Mouse (Mus musculus): ENCODE data around the gene Mboat7. TPM values are rescaled to one million over a fixed set of nuclear protein-coding genes. Genes with fewer than 3 reads are reported as not detected.

Mboat7 gene
- total and polyA plus RNA-seq, 3 experiments: 18.4 to 41.2 (median 21.7) TPM

- Histone ChIP-seq H3K36me3 (replicated peaks in 1 of 2; ENCODE audit: control insufficient read depth in 1 of 2, insufficient read depth in 1 of 2, low read length in 1 of 2) (peaks cover 25 to 44% of the 10 kb centered on the region in 2 experiments), H3K4me2 (ENCODE audit: insufficient read depth, low read depth, poor library complexity, severe bottlenecking) (peak overlapping the region; percentile 91), H3K79me2 (replicated peaks; ENCODE audit: control insufficient read depth, extremely low read depth, insufficient read depth, poor library complexity, severe bottlenecking) (peaks cover 13% of the 10 kb centered on the region; the same call in 1 of the 2 replicates), H3K4me1 (ENCODE audit: control insufficient read depth in 1 of 2, insufficient read depth in 2 of 2) (peaks cover 0 to 25% of the 10 kb centered on the region in 2 experiments; a peak in 2 of 4 replicates), H3K4me3 (replicated peaks in 1 of 3; ENCODE audit: low read depth in 2 of 3, low read length in 2 of 3, poor library complexity in 1 of 3) (peak overlapping the region; percentile 79 to 96 (median 93)), H3K9me3 (replicated peaks; ENCODE audit: low read length) (no peaks in the 10 kb centered on the region), H3K27ac (ENCODE audit: insufficient read depth, low read depth) (no peak overlapping the region), H3K9ac (ENCODE audit: insufficient read depth, low read depth) (peak overlapping the region; percentile 80), H3K27me3 (replicated peaks) (no peaks in the 10 kb centered on the region)
- no peak for TF ChIP-seq IRF4 (IDR thresholded peaks at IDR 0.05; ENCODE audit: low read depth, low read length)
- no peak for TF ChIP-seq HCFC1 (IDR thresholded peaks at IDR 0.05; ENCODE audit: low read depth, low read length)
- no peak for TF ChIP-seq RAD21 (IDR thresholded peaks at IDR 0.05; ENCODE audit: low read depth, low read length)
- no peak for TF ChIP-seq USF2 (conservative IDR thresholded peaks at IDR 0.05; ENCODE audit: low read depth, low read length)
- TF ChIP-seq ETS1 (conservative IDR thresholded peaks at IDR 0.05; ENCODE audit: low read depth, low read length): no peak
- TF ChIP-seq E2F4 (IDR thresholded peaks at IDR 0.05; ENCODE audit: insufficient replicate concordance, low read depth, low read length): no peak
- TF ChIP-seq POLR2A (IDR thresholded peaks at IDR 0.05; ENCODE audit: low read depth, low read length): no peak
- no peak for TF ChIP-seq TCF12 (IDR thresholded peaks at IDR 0.05; ENCODE audit: low read depth, low read length)
- no peak for TF ChIP-seq TBP (conservative IDR thresholded peaks at IDR 0.05; ENCODE audit: low read depth, low read length)
- no peak for TF ChIP-seq CTCF (conservative IDR thresholded peaks at IDR 0.05 in 1 of 2, IDR thresholded peaks at IDR 0.05 in 1 of 2; ENCODE audit: low read depth in 2 of 2, low read length in 2 of 2)
- TF ChIP-seq ZMIZ1 (IDR thresholded peaks at IDR 0.05; ENCODE audit: low read depth, low read length): no peak
- dilution Hi-C loops (cut with MboI; ENCODE audit: extremely low pct_ligation_motif_present, extremely low pct_unique_long_range_greater_than_20kb, low sequenced_read_pairs) (no loop called here), in situ Hi-C loops (cut with MboI; ENCODE audit: low pct_ligation_motif_present, low pct_unique_long_range_greater_than_20kb, low sequenced_read_pairs) (no loop called here)
- peak; percentile 21 for DNase-seq (ENCODE audit: extremely low read depth)
Measured at GRCm38 (mm10) chr7:3664524-3665214, 28.7 kb downstream of the Mboat7 start.

GRCm38 (mm10) chr7:3658578-3658977, 34.7 kb downstream of the Mboat7 start:
- DNase-seq (ENCODE audit: extremely low read depth): no peak
- Histone ChIP-seq H3K4me1 (ENCODE audit: control insufficient read depth in 1 of 2, insufficient read depth in 2 of 2) (peaks cover 0 to 5% of the 10 kb centered on the region in 2 experiments; a peak in 2 of 4 replicates), H3K27me3 (replicated peaks) (no peaks in the 10 kb centered on the region), H3K9ac (ENCODE audit: insufficient read depth, low read depth) (no peak overlapping the region), H3K36me3 (replicated peaks in 1 of 2; ENCODE audit: control insufficient read depth in 1 of 2, insufficient read depth in 1 of 2, low read length in 1 of 2) (peaks cover 84 to 99% of the 10 kb centered on the region in 2 experiments), H3K79me2 (replicated peaks; ENCODE audit: control insufficient read depth, extremely low read depth, insufficient read depth, poor library complexity, severe bottlenecking) (no peaks in the 10 kb centered on the region), H3K27ac (ENCODE audit: insufficient read depth, low read depth) (no peak overlapping the region), H3K9me3 (replicated peaks; ENCODE audit: low read length) (no peaks in the 10 kb centered on the region), H3K4me2 (ENCODE audit: insufficient read depth, low read depth, poor library complexity, severe bottlenecking) (no peak overlapping the region), H3K4me3 (replicated peaks in 1 of 3; ENCODE audit: low read depth in 2 of 3, low read length in 2 of 3, poor library complexity in 1 of 3) (no peak overlapping the region)
- dilution Hi-C loops (cut with MboI; ENCODE audit: extremely low pct_ligation_motif_present, extremely low pct_unique_long_range_greater_than_20kb, low sequenced_read_pairs) (no loop called here), in situ Hi-C loops (cut with MboI; ENCODE audit: low pct_ligation_motif_present, low pct_unique_long_range_greater_than_20kb, low sequenced_read_pairs) (no loop called here)
- no peak for TF ChIP-seq JUN (IDR thresholded peaks at IDR 0.05; ENCODE audit: insufficient read depth, low read depth, low read length)
- TF ChIP-seq CHD2 (IDR thresholded peaks at IDR 0.05; ENCODE audit: low read length): no peak
- TF ChIP-seq ZNF384 (IDR thresholded peaks at IDR 0.05; ENCODE audit: low read depth, low read length): no peak
- TF ChIP-seq ELF1 (IDR thresholded peaks at IDR 0.05; ENCODE audit: low read depth, low read length): no peak
- no peak for TF ChIP-seq IRF4 (IDR thresholded peaks at IDR 0.05; ENCODE audit: low read depth, low read length)
- TF ChIP-seq MAX (IDR thresholded peaks at IDR 0.05; ENCODE audit: low read length): no peak
- TF ChIP-seq TBP (conservative IDR thresholded peaks at IDR 0.05; ENCODE audit: low read depth, low read length): no peak
- no peak for TF ChIP-seq MAFK (IDR thresholded peaks at IDR 0.05; ENCODE audit: insufficient replicate concordance, low read length)
- TF ChIP-seq ZMIZ1 (IDR thresholded peaks at IDR 0.05; ENCODE audit: low read depth, low read length): no peak
- TF ChIP-seq JUND (conservative IDR thresholded peaks at IDR 0.05; ENCODE audit: low read depth, low read length): no peak
- no peak for TF ChIP-seq RCOR1 (conservative IDR thresholded peaks at IDR 0.05; ENCODE audit: low read depth, low read length)
- no peak for TF ChIP-seq RAD21 (IDR thresholded peaks at IDR 0.05; ENCODE audit: low read depth, low read length)
- no peak for TF ChIP-seq UBTF (IDR thresholded peaks at IDR 0.05; ENCODE audit: low read depth, low read length)
- TF ChIP-seq USF2 (conservative IDR thresholded peaks at IDR 0.05; ENCODE audit: low read depth, low read length): no peak
- no peak for TF ChIP-seq PAX5 (IDR thresholded peaks at IDR 0.05; ENCODE audit: low read length)
- TF ChIP-seq ZKSCAN1 (IDR thresholded peaks at IDR 0.05; ENCODE audit: borderline replicate concordance, low read depth, low read length): no peak
